Mouse (Mus musculus): ENCODE measurements around the gene Epha2.
A peak's percentile ranks its signal among the peaks of the same experiment; 100 is the strongest.

Gene Epha2

GRCm38 (mm10) chr4:141301116-141301553 is at the start of gene Epha2:
Epha2 (plus strand) TSS chr4:141301240.
- peak; percentile 20 to 61 for DNase-seq (ENCODE audit: low spot score in 2 of 2)

- no peak for DNase-seq (ENCODE audit: low spot score in 2 of 2)
These were observed 48.4 kb upstream of the Epha2 start for GRCm38 (mm10) chr4:141252641-141253040.

GRCm38 (mm10) chr4:141254234-141254633 is 46.8 kb upstream of the Epha2 start:
- no peak for DNase-seq (ENCODE audit: low spot score in 2 of 2)

- DNase-seq (ENCODE audit: low spot score in 2 of 2) = peak; percentile 34 to 59
These were observed 43.6 kb upstream of the Epha2 start for GRCm38 (mm10) chr4:141257440-141257839.

GRCm38 (mm10) chr4:141259413-141259812 is 41.6 kb upstream of the Epha2 start:
- DNase-seq (ENCODE audit: low spot score in 2 of 2) = no peak

GRCm38 (mm10) chr4:141260007-141260723 is 40.9 kb upstream of the Epha2 start:
- DNase-seq (ENCODE audit: low spot score in 2 of 2) = no peak

- no peak for DNase-seq (ENCODE audit: low spot score in 2 of 2)
These were observed 38.0 kb upstream of the Epha2 start for GRCm38 (mm10) chr4:141262906-141263637.

- DNase-seq (ENCODE audit: low spot score in 2 of 2) = no peak
These were observed 34.9 kb upstream of the Epha2 start for GRCm38 (mm10) chr4:141265979-141266637.

- DNase-seq (ENCODE audit: low spot score in 2 of 2) = no peak
These were observed 33.8 kb upstream of the Epha2 start for GRCm38 (mm10) chr4:141267250-141267649.

- DNase-seq (ENCODE audit: low spot score in 2 of 2) = peak; percentile 40 to 65
These were observed 33.2 kb upstream of the Epha2 start for GRCm38 (mm10) chr4:141267837-141268236.

GRCm38 (mm10) chr4:141268350-141268749 is 32.7 kb upstream of the Epha2 start:
- no peak for DNase-seq (ENCODE audit: low spot score in 2 of 2)

- DNase-seq (ENCODE audit: low spot score in 2 of 2) = no peak
These were observed 32.0 kb upstream of the Epha2 start for GRCm38 (mm10) chr4:141269080-141269479.

GRCm38 (mm10) chr4:141270201-141270940 is 30.7 kb upstream of the Epha2 start:
- no peak for DNase-seq (ENCODE audit: low spot score in 2 of 2)

- no peak for DNase-seq (ENCODE audit: low spot score in 2 of 2)
These were observed 29.8 kb upstream of the Epha2 start for GRCm38 (mm10) chr4:141271228-141271627.

- DNase-seq (ENCODE audit: low spot score in 2 of 2) = no peak
These were observed 29.3 kb upstream of the Epha2 start for GRCm38 (mm10) chr4:141271721-141272120.

- DNase-seq (ENCODE audit: low spot score in 2 of 2) = no peak
These were observed 28.2 kb upstream of the Epha2 start for GRCm38 (mm10) chr4:141272878-141273277.

- DNase-seq (ENCODE audit: low spot score in 2 of 2) = peak; percentile 65 to 86
These were observed 27.7 kb upstream of the Epha2 start for GRCm38 (mm10) chr4:141273296-141273695.

- no peak for DNase-seq (ENCODE audit: low spot score in 2 of 2)
These were observed 26.3 kb upstream of the Epha2 start for GRCm38 (mm10) chr4:141274485-141275341.

GRCm38 (mm10) chr4:141277157-141277556 is 23.9 kb upstream of the Epha2 start:
- DNase-seq (ENCODE audit: low spot score in 2 of 2) = no peak

GRCm38 (mm10) chr4:141278154-141278553 is 22.9 kb upstream of the Epha2 start:
- no peak for DNase-seq (ENCODE audit: low spot score in 2 of 2)

- no peak for DNase-seq (ENCODE audit: low spot score in 2 of 2)
These were observed 21.7 kb upstream of the Epha2 start for GRCm38 (mm10) chr4:141279327-141279726.
